Mouse (Mus musculus) forebrain, embryonic 14.5 days (tissue): ENCODE results near the gene Nemp2. TPM values are rescaled to one million over a fixed set of nuclear protein-coding genes. Genes with fewer than 3 reads are reported as not detected.

Experiments
- ATAC-seq: fragments of 200-750 bp; cut with Nextera tagmentation; 2 replicates; pipeline ENCODE4 v1.8.0; 2017; ENCODE audit warnings: mild to moderate bottlenecking, moderate library complexity
- DNase-seq: peaks from one replicate; pipeline ENCODE4 v3.0.0-alpha.2; 2015; ENCODE audit warnings: low spot score
- H3K27ac ChIP-seq: fragments of 300-500 bp; sonication (generic); 2 replicates; pipeline ENCODE4 v1.5.1; 2014; ENCODE audit warnings: low read depth, mild to moderate bottlenecking, control low read depth, low read length, moderate library complexity
- H3K27me3 ChIP-seq: fragments of 300-500 bp; sonication (generic); replicated peaks from 2 replicates; pipeline ENCODE4 v1.6.1; 2014; ENCODE audit warnings: low read length, control low read depth, mixed read lengths; ENCODE audit not compliant: control insufficient read depth, insufficient read depth
- H3K36me3 ChIP-seq: fragments of 300-500 bp; sonication (generic); 2 replicates; pipeline ENCODE4 v1.6.1; 2014; ENCODE audit warnings: low read length, control low read depth; ENCODE audit not compliant: control insufficient read depth, insufficient read depth
- H3K4me1 ChIP-seq: fragments of 300-500 bp; sonication (generic); 2 replicates; pipeline ENCODE4 v1.6.1; 2014; ENCODE audit warnings: antibody characterized with exemption, low read length, control low read depth; ENCODE audit not compliant: control insufficient read depth, insufficient read depth
- H3K4me2 ChIP-seq: fragments of 300-500 bp; sonication (generic); 2 replicates; pipeline ENCODE4 v1.6.1; 2014; ENCODE audit warnings: mild to moderate bottlenecking, control low read depth, low read length
- H3K4me3 ChIP-seq: fragments of 300-500 bp; sonication (generic); 2 replicates; pipeline ENCODE4 v1.5.1; 2014; ENCODE audit warnings: low read depth, low read length, control low read depth
- H3K9ac ChIP-seq: fragments of 300-500 bp; sonication (generic); 2 replicates; pipeline ENCODE4 v1.6.1; 2014; ENCODE audit warnings: mild to moderate bottlenecking, low read length, control low read depth, moderate library complexity
- H3K9me3 ChIP-seq: fragments of 300-500 bp; sonication (generic); replicated peaks from 2 replicates; pipeline ENCODE4 v1.6.1; 2016; ENCODE audit warnings: low read length, control low read depth, mixed read lengths; ENCODE audit not compliant: control insufficient read depth
- WGBS: fragments of 180-500 bp; shearing (Covaris S2); extraction: QIAGEN DNeasy Blood & Tissue Kit; methylation state at CpG from one replicate; pipeline ENCODE4 v1.1.7; 2014; 5-methylcytosine and 5-hydroxymethylcytosine counted together
- polyA plus RNA-seq: library from polyadenylated mRNA; unstranded; fragments of >200 nt; fragmentation: Nextera tagmentation; extraction: Ambion mirVana; gene quantifications from 2 replicates; pipeline ENCODE4 v1.2.1, GENCODE M21; 2014

The Nemp2 gene
- 9.5 and 10.1 TPM in 2 replicates for polyA plus RNA-seq

DNA sequence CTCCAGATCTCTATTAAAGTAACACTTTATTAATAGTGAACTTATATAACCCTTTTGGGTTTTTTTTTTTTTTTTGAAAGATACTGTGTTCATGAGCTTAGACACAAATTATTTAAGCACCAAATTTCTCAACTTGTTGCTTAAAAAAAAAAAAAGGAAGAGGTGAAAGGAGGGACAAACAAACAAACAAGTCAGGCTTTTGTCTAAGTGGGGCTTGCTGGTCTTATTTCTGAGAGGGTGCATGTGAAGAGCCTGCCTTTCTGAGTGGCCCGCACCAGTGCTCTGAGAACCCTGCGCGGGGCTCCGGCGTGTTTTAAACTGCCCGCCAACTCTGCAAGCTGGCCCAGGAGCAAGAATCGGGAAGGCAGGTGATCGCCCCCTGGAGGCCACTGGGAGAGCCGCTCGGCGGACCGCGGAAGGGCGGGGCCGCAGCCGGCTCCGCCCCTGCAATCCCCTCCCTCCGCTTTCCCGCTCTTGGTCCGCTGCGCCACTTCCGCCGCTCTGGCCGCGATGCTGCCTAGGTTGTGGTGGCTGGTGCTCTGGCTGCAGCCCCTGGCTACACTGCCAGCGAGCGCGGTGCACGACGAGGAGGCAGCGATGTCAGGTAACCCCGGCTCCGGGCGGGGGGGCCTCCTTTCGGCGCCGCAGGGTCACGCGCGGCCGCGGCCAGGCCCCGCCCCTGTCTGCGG is at the start of gene Nemp2:
Nemp2 (plus strand) TSS at position 456 of the 689 bp plus-strand sequence.
- Histone ChIP-seq H3K4me3 (peak within 1 kb of the TSS; percentile 81), H3K27ac (peak within 1 kb of the TSS; percentile 74), H3K36me3 (no peaks in the 10 kb centered on the region), H3K9me3 (no peaks in the 10 kb centered on the region), H3K27me3 (no peaks in the 10 kb centered on the region), H3K9ac (peak within 1 kb of the TSS; percentile 87), H3K4me2 (peak within 1 kb of the TSS; percentile 52), H3K4me1 (peaks cover 4% of the 10 kb centered on the region; the same call in 1 of the 2 replicates)
- DNase-seq = peak; percentile 92
- WGBS = 0% methylated on average over 44 of the region's 44 CpGs
- peak; percentile 98 for ATAC-seq

- no peak for DNase-seq
- Histone ChIP-seq H3K36me3 (no peaks in the 10 kb centered on the region), H3K4me3 (no peak overlapping the region), H3K9me3 (no peaks in the 10 kb centered on the region), H3K9ac (no peak overlapping the region), H3K4me2 (no peak overlapping the region), H3K4me1 (no peaks in the 10 kb centered on the region), H3K27me3 (no peaks in the 10 kb centered on the region), H3K27ac (no peak overlapping the region)
- 79% methylated on average over 6 of the region's 6 CpGs for WGBS
- no peak for ATAC-seq
These were observed 48.8 kb upstream of the Nemp2 start for GRCm38 (mm10) chr1:52581744-52582143.

- DNase-seq = no peak
- H3K4me1 ChIP-seq = no peaks in the 10 kb centered on the region
- 88% methylated on average over 1 of the region's 1 CpGs for WGBS
- no peaks in the 10 kb centered on the region for H3K27me3 ChIP-seq
- H3K9ac ChIP-seq = no peak overlapping the region
- H3K36me3 ChIP-seq = no peaks in the 10 kb centered on the region
- ATAC-seq = no peak
- no peaks in the 10 kb centered on the region for H3K9me3 ChIP-seq
- no peak overlapping the region for H3K27ac ChIP-seq
- H3K4me3 ChIP-seq = no peak overlapping the region
- no peak overlapping the region for H3K4me2 ChIP-seq
These were observed 47.6 kb upstream of the Nemp2 start for GRCm38 (mm10) chr1:52582866-52583265.

GRCm38 (mm10) chr1:52596982-52597646 is 33.4 kb upstream of the Nemp2 start:
- no peak overlapping the region for H3K9ac ChIP-seq
- no peak overlapping the region for H3K4me3 ChIP-seq
- WGBS = 26% methylated on average over 11 of the region's 11 CpGs
- no peaks in the 10 kb centered on the region for H3K36me3 ChIP-seq
- peaks cover 11% of the 10 kb centered on the region; the same call in 1 of the 2 replicates for H3K4me1 ChIP-seq
- H3K27ac ChIP-seq = peak overlapping the region; percentile 76; the same call in 1 of the 2 replicates
- peak overlapping the region; percentile 49 for H3K4me2 ChIP-seq
- DNase-seq (peak; percentile 89), ATAC-seq (peak; percentile 98)
- H3K27me3 ChIP-seq = no peaks in the 10 kb centered on the region
- H3K9me3 ChIP-seq = no peaks in the 10 kb centered on the region

GRCm38 (mm10) chr1:52597761-52598160 is 32.7 kb upstream of the Nemp2 start:
- Histone ChIP-seq H3K9ac (peak overlapping the region; percentile 32; the same call in 1 of the 2 replicates), H3K4me3 (no peak overlapping the region), H3K27me3 (no peaks in the 10 kb centered on the region), H3K27ac (peak overlapping the region; percentile 39; the same call in 1 of the 2 replicates), H3K36me3 (no peaks in the 10 kb centered on the region), H3K9me3 (no peaks in the 10 kb centered on the region), H3K4me2 (peak overlapping the region; percentile 49), H3K4me1 (peaks cover 11% of the 10 kb centered on the region; the same call in 1 of the 2 replicates)
- peak; percentile 66 for ATAC-seq
- peak; percentile 51 for DNase-seq
- WGBS = 25% methylated on average over 11 of the region's 11 CpGs

DNA sequence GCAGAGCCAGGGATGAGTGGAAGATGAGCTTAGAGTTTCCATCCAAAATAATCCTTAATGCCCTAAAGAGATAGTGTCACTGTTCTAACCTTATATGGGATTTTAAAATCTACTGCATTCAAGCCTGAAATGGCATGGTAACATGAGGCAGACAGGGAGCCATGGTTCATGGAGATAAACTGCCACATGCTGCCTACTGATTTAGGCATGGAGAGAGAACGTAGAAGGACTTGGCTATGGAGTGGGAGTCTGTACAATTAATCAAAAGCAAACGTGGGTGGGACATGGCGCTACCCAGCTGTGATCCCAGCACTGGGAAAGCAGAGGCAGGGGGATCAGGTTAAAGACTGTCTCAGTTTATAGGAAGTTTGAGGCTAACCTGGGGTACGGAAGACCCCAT is 32.1 kb upstream of the Nemp2 start:
- no peak overlapping the region for H3K4me3 ChIP-seq
- ATAC-seq (no peak), DNase-seq (no peak)
- whole genome bisulfite sequencing = 70% methylated on average over 4 of the region's 4 CpGs
- H3K36me3 ChIP-seq = no peaks in the 10 kb centered on the region
- no peak overlapping the region for H3K27ac ChIP-seq
- no peaks in the 10 kb centered on the region for H3K9me3 ChIP-seq
- no peak overlapping the region for H3K9ac ChIP-seq
- H3K27me3 ChIP-seq = no peaks in the 10 kb centered on the region
- H3K4me1 ChIP-seq = peaks cover 11% of the 10 kb centered on the region; the same call in 1 of the 2 replicates
- no peak overlapping the region for H3K4me2 ChIP-seq

- peaks cover 11% of the 10 kb centered on the region; the same call in 1 of the 2 replicates for H3K4me1 ChIP-seq
- ATAC-seq = no peak
- no peaks in the 10 kb centered on the region for H3K27me3 ChIP-seq
- H3K9me3 ChIP-seq = no peaks in the 10 kb centered on the region
- DNase-seq = no peak
- no peak overlapping the region for H3K4me2 ChIP-seq
- no peak overlapping the region for H3K4me3 ChIP-seq
- H3K9ac ChIP-seq = no peak overlapping the region
- H3K27ac ChIP-seq = no peak overlapping the region
- 95% methylated on average over 3 of the region's 3 CpGs for WGBS
- H3K36me3 ChIP-seq = no peaks in the 10 kb centered on the region
These were observed 29.0 kb upstream of the Nemp2 start for GRCm38 (mm10) chr1:52601496-52601895.

GRCm38 (mm10) chr1:52607700-52608099 is 22.8 kb upstream of the Nemp2 start:
- no peak for DNase-seq
- H3K4me2 ChIP-seq = no peak overlapping the region
- no peak overlapping the region for H3K9ac ChIP-seq
- ATAC-seq = no peak
- no peak overlapping the region for H3K4me3 ChIP-seq
- no peaks in the 10 kb centered on the region for H3K9me3 ChIP-seq
- H3K4me1 ChIP-seq = no peaks in the 10 kb centered on the region
- H3K27ac ChIP-seq = no peak overlapping the region
- H3K36me3 ChIP-seq = no peaks in the 10 kb centered on the region
- no peaks in the 10 kb centered on the region for H3K27me3 ChIP-seq
- 90% methylated on average over 1 of the region's 1 CpGs for WGBS

DNA sequence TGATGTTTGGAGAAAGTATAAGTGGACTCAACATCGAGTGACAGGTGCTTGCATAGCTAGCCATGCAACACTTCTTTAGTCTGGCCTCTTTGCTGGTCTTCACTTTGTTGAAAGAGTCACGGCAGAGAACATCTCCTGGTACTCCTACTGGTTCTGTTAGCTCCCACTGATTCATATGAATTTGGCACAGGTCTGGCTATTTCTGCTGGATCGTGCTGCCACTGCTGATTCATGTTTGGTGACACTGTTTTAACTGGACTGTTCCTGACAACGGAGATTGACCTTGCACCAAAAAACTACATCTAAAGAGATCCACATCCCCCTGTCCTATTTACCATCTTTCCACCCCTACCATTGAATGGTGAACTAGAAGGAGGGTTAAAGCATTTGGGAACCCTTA is 22.0 kb upstream of the Nemp2 start:
- 88% methylated on average over 4 of the region's 4 CpGs for WGBS
- ATAC-seq (no peak), DNase-seq (no peak)
- no peak overlapping the region for H3K4me2 ChIP-seq
- H3K4me1 ChIP-seq = no peaks in the 10 kb centered on the region
- H3K4me3 ChIP-seq = no peak overlapping the region
- no peak overlapping the region for H3K9ac ChIP-seq
- H3K9me3 ChIP-seq = no peaks in the 10 kb centered on the region
- H3K27ac ChIP-seq = no peak overlapping the region
- H3K27me3 ChIP-seq = no peaks in the 10 kb centered on the region
- H3K36me3 ChIP-seq = no peaks in the 10 kb centered on the region
